Mouse (Mus musculus) myocyte (in vitro differentiated cells): ENCODE measurements at regions not wholly inside any gene's neighbourhood (a gene's known extent, or its start where the extent isn't known, plus 50 kb on each side); places are given as distances from the start of the nearest gene placed in this dataset.

ENCODE experiments used
- MYOD1 ChIP-seq, 3 experiments: IDR thresholded peaks; one replicate each; pipeline ENCODE4 v1.6.1; 2011; ENCODE audit warnings: control low read depth in 2 of 3, low read depth in 2 of 3, mild to moderate bottlenecking in 2 of 3, moderate library complexity in 1 of 3; ENCODE audit not compliant: insufficient read length in 2 of 3, control insufficient read depth in 1 of 3
- MYOG ChIP-seq, 3 experiments: IDR thresholded peaks; one replicate each; pipeline ENCODE4 v1.6.1; 2011; ENCODE audit warnings: control low read depth in 2 of 3, low read depth in 2 of 3, mild to moderate bottlenecking in 2 of 3; ENCODE audit not compliant: insufficient read length in 2 of 3, control insufficient read depth in 1 of 3, insufficient read depth in 1 of 3
- TCF12 ChIP-seq: IDR thresholded peaks from one replicate; pipeline ENCODE4 v1.6.1; 2011; ENCODE audit warnings: mild to moderate bottlenecking, control low read depth; ENCODE audit not compliant: poor library complexity, insufficient read depth, severe bottlenecking
- USF1 ChIP-seq: IDR thresholded peaks from one replicate; pipeline ENCODE4 v1.6.1; 2011; ENCODE audit warnings: low read depth, mild to moderate bottlenecking, control low read depth, moderate library complexity

DNA sequence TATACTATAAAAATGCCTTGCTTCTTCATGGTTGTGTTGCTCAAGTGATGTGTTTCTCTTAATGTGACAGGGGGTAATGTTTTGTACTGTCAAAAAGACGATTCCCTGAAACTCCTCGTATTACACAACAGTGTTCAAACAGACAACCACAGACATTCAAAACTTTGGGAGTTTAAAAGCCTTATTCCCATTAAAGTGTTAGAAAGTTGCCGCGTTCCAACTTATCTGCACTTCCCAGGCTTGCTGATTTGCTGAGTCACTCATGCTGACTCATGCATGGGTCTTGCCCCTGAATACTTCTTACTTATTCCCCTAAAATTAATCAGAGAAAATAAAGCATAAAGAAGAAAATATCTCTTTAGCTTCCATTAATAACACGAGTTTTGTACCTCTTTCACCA lies 239.8 kb upstream of the Dab2 start:
- TF ChIP-seq MYOD1 (IDR thresholded peaks at IDR 0.05; ENCODE audit: control insufficient read depth in 1 of 3, insufficient read length in 2 of 3, low read depth in 2 of 3) = no peak
- TF ChIP-seq USF1 = no peak
- TF ChIP-seq MYOG (IDR thresholded peaks at IDR 0.05; ENCODE audit: control insufficient read depth in 1 of 3, insufficient read depth in 1 of 3, insufficient read length in 2 of 3, low read depth in 2 of 3) = no peak
- TF ChIP-seq TCF12 = no peak
